Mouse (Mus musculus): ENCODE measurements at regions not wholly inside any gene's neighbourhood (a gene's known extent, or its start where the extent isn't known, plus 50 kb on each side); places are given as distances from the start of the nearest gene placed in this dataset.

DNA sequence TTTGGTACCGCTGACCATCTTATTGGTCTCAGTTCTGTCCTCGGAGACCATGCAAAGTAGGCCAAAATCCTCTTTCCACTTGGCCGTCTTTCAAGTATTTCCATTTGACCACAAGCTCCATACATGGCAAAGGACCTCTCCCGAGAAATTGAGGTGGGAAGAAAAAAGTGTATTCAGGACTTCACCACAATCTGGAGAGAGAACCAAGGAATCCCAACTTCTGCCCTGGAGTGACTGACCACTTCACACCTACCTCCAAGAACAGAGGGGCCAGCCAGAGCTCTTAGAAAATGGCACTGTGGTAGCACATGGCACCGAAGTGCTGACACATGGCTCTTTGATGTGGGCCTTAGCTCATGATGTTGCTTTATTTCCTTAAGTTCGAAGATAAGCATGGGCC lies 105.9 kb upstream of the Bcl6 start:
- ATAC-seq (no peak), DNase-seq (ENCODE audit: low read depth, low spot score) (peak; percentile 19)
- ChIA-PET CTCF (interaction anchor here (1.2 to 2.0 kb wide), 2 partner anchors 13 to 16 kb away, joined by 3 to 6 read pairs; no protein-coding TSS in a partner anchor), POLR2A (no interaction called here)
- H3K27me3 ChIP-seq, result no peaks in the 10 kb centered on the region
- in situ Hi-C loops (cut with MboI; ENCODE audit: low pct_unique_long_range_greater_than_20kb), result no loop called here
- no peak for TF ChIP-seq CTCF (IDR thresholded peaks at IDR 0.05)

DNA sequence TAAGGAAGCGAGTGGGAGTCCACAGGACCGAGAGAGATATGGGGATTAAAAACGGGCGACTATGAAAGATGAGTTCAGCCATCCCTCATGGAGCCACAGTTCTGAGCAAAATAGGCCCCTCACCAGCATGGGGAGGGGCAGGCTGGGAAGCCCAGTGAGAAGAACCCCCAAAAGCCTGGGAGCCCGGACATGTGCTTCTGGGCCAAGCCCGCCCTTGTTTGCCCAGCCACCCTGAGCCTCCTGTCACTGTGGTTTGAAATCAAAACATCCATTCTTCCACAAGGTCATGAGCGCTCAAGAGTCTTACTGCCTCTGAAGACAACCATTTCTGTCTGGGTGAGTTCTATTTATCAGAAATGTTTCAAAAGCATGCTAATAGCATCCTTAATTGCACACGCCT lies 105.0 kb upstream of the Bcl6 start:
- ATAC-seq (peak; percentile 35), DNase-seq (ENCODE audit: low read depth, low spot score) (no peak)
- CTCF ChIA-PET, result interaction anchor here (1.2 kb wide), 1 partner anchor 16 kb away, joined by 3 read pairs; no protein-coding TSS in a partner anchor
- no peak for TF ChIP-seq CTCF (IDR thresholded peaks at IDR 0.05)
- in situ Hi-C loops (cut with MboI; ENCODE audit: low pct_unique_long_range_greater_than_20kb), result no loop called here
- POLR2A ChIA-PET, result no interaction called here
- no peaks in the 10 kb centered on the region for H3K27me3 ChIP-seq

DNA sequence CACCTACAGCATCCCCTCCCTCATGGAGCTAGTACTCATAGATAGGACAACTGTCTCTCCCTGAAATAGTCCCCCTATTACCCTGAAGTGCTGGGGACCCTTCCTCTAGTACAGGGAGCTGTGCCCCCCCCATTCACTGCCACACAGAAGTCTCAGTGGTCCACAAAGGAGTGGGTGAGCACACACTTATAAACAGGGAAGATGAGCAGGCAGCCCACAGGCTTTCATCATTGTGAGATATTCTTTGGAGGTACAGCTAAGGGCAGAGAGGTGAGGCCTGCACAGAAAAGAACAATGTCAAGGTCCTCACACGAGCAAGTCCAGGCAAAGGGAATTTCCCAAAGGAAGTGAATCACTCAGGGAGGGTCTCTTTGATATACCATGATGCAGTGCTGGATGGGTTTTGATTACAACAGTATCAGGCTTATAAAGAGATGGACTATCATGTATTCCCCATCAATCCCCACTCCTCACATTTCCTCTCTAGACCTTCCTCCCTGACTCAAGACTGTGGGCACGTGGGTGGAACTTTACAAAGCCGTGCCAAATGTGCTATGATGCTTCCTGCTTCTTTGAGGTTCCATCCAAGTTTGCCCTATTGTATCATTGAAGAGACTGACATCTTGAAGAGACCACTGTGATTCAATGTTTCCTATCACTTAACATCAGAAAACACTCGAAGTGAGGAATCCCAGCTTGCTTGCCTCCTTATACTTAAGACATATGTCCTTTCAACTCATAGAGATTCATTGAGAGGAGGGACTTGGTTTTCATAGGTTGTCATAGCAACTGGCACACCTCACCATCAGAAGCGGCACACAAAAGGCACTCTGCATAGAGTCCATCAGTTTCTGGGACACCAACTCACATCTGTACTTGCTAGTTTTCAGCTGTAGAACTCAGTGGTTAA lies 104.2 kb upstream of the Bcl6 start:
- POLR2A ChIA-PET, result no interaction called here

DNA sequence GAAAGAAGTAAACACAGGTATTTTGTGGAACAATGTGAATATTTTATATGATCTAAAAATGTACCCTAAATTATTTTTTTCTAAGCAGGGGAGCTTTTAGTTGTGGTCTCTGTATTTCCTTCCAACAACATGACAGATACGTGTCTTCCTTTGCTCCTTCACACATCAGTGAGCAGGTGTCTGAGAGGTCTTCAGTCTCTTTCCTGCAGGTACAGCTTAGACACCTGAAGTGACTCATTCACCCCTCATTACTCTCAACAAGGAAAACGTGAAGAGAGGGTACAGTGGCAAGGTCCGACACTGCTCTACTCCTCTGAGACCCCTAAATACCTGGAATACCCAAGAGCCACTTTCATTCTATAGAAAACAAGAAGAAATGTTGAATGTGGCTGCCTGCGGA lies 103.5 kb upstream of the Bcl6 start:
- CTCF ChIA-PET, result no interaction called here
- in situ Hi-C loops (cut with MboI; ENCODE audit: low pct_unique_long_range_greater_than_20kb), result no loop called here
- H3K27me3 ChIP-seq, result no peaks in the 10 kb centered on the region
- TF ChIP-seq CTCF (IDR thresholded peaks at IDR 0.05), result no peak
- ATAC-seq (no peak), DNase-seq (ENCODE audit: low read depth, low spot score) (no peak)
- POLR2A ChIA-PET, result no interaction called here

More for the DNA sequence above, 104.2 kb upstream of the Bcl6 start:
- no peaks in the 10 kb centered on the region for H3K27me3 ChIP-seq
- no peak for ATAC-seq
- in situ Hi-C loops (cut with MboI; ENCODE audit: low pct_unique_long_range_greater_than_20kb), result no loop called here
- DNase-seq (ENCODE audit: low read depth, low spot score), result no peak
- CTCF ChIA-PET, result no interaction called here
- no peak for TF ChIP-seq CTCF (IDR thresholded peaks at IDR 0.05)

DNA sequence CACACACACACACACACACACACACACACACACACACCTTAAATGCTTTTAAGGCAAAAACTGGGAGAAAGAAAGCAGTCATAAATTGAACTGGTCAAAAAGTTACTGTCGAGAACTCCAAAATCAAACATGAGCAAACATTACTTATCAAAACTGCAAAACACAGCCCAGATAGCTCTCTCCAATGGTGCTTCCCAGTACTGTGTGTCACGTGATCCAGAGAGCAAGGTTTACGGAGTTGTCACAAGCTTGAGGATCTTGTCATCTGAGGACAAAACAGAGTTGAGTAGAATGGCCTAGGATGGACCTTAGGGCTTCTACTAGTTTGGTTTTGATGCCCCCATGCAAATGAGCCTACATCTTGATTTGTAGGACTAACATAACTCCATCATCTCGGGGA lies 102.3 kb upstream of the Bcl6 start:
- ChIA-PET CTCF (interaction anchor here (1.8 kb wide), 1 partner anchor 9 kb away, joined by 4 read pairs; no protein-coding TSS in a partner anchor), POLR2A (no interaction called here)
- DNase-seq (ENCODE audit: low read depth, low spot score) (no peak), ATAC-seq (no peak)
- no peak for TF ChIP-seq CTCF (IDR thresholded peaks at IDR 0.05)
- H3K27me3 ChIP-seq, result no peaks in the 10 kb centered on the region
- in situ Hi-C loops (cut with MboI; ENCODE audit: low pct_unique_long_range_greater_than_20kb), result no loop called here

DNA sequence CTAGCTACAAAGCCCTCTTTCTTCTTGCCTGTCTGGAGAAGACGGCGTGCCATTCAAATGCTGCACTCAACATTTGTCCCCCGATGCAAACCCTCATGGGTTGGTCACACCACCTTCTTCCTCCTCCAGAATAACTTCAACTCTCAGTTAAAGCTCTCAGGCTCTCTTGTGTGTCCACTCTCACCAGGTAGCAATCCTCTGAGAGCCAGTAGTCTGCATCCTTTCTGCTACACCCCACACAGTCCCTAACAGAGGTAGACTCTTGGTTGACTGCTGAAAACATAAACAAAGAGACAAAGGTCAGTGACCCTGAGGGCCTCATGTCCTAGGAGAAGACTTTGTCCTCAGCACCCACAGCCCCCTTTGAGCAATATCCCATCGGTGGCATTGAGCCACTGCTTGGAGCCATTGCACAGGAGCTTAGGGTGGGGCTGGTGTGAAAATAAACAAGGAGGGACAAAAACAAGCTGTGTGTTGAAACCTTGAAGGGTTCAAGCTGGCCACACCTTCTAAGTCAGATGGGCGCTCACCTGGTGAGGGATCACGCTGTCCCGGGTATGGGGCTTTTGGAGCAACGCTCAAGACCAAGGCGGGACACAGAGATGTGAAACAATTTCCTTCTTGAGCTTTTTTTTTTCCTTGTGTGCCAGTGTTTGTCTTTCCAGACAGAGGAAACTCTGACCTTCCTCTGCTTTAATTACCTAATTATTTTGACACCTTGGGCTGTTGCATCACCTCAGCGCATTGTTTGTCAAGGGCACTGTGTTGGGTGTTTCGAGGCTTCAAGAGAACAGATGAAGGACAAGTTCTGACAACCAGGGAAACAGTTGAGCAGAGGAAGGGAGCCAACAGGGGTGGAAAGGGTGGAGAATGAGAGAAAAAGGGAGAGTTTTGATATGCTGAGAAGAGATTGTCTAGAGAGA lies 101.4 kb upstream of the Bcl6 start:
- ChIA-PET CTCF (interaction anchor here (1.1 to 1.8 kb wide), 4 partner anchors 9 to 87 kb away, joined by 3 to 4 read pairs (median 4); no protein-coding TSS in a partner anchor), POLR2A (no interaction called here)
- ATAC-seq (no peak), DNase-seq (ENCODE audit: low read depth, low spot score) (no peak)
- in situ Hi-C loops (cut with MboI; ENCODE audit: low pct_unique_long_range_greater_than_20kb), result no loop called here
- H3K27me3 ChIP-seq, result no peaks in the 10 kb centered on the region
- TF ChIP-seq CTCF (IDR thresholded peaks at IDR 0.05), result no peak

DNA sequence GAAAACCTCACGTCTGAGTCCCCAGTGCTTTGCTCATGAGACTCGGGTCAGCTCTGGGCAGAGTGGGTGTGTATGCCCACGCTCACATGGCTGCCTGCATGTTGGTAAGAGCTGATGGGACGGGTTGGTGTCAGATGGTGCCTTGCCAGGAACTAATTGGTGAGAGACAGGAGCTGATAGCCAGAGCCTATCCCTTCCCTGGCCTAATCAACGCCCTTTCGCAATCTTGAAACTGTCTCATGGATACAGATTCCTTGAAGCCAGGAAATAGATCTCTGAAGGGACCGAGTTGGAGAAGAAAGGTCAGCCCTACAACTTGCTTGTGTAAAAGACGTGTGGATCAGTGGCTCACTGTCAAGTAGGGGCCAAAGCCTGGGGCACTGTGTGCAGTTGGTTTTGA lies 95.3 kb upstream of the Bcl6 start:
- TF ChIP-seq CTCF (IDR thresholded peaks at IDR 0.05), result no peak
- ATAC-seq (no peak), DNase-seq (ENCODE audit: low read depth, low spot score) (no peak)
- ChIA-PET POLR2A (no interaction called here), CTCF (no interaction called here)
- in situ Hi-C loops (cut with MboI; ENCODE audit: low pct_unique_long_range_greater_than_20kb), result no loop called here
- H3K27me3 ChIP-seq, result no peaks in the 10 kb centered on the region

DNA sequence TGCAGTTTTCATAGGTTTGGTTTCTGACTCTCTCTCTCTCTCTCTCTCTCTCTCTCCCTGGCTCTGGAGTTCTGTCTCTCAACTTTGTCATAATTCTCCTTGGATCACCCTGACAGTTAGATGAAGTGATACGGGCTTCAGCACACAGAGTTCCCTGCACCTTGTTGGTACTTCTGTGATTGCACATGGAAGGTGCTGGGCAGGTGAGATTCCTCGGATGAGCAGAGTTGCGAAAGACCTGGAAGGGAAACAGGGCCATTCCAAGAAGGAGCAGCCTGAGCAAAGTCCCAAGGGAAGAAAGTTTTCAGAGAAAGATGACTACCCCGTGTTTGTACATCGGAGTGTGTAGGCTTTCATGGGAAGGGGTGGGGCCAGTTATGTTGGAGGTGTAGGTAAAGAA lies 91.8 kb upstream of the Bcl6 start:
- no peak for ATAC-seq
- DNase-seq (ENCODE audit: low read depth, low spot score), result no peak
- no peak for TF ChIP-seq CTCF (IDR thresholded peaks at IDR 0.05)
- ChIA-PET CTCF (no interaction called here), POLR2A (no interaction called here)
- H3K27me3 ChIP-seq, result no peaks in the 10 kb centered on the region
- in situ Hi-C loops (cut with MboI; ENCODE audit: low pct_unique_long_range_greater_than_20kb), result no loop called here

DNA sequence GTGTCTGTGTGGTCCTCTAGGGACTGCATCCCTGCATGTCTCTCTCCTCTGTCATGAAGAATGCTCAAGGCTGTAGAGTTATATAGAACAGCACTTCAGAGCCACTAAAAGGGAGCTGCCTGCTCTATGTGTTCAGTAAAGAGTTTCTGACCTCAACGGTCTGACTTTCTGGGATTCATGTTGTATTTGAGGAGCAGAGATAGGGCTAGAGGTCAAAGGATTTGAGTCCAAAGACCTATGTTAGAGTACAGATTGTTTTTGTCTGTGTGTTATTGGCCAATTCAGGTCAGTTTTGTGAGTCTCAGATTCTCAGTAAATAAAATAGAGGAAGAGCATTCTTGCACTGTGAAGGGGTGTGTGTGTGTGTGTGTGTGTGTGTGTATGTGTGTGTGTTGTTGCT lies 90.0 kb upstream of the Bcl6 start:
- H3K27me3 ChIP-seq, result no peaks in the 10 kb centered on the region
- ATAC-seq (no peak), DNase-seq (ENCODE audit: low read depth, low spot score) (no peak)
- ChIA-PET POLR2A (no interaction called here), CTCF (interaction anchor here (1.0 kb wide), 1 partner anchor 16 kb away, joined by 3 read pairs; no protein-coding TSS in a partner anchor)
- TF ChIP-seq CTCF (IDR thresholded peaks at IDR 0.05), result no peak
- in situ Hi-C loops (cut with MboI; ENCODE audit: low pct_unique_long_range_greater_than_20kb), result no loop called here

DNA sequence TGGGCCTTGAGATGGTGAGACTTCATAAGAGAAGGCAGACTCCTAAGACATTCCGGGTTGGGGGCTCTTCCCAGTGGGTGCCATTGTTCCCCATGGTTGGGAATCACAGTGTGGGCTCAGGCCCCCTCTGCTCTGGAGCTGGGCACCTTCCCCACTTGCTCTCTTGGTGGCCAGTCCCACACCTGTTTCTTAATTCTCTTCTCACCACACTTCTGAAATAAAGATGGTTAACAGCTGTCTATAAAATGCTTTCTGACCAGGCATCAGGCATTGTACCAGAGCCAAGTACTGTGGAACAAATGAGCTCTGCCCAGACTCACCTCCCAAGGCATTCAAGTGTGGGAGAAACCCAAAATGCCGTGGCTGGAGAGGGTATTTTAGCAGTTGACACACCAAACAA lies 88.8 kb upstream of the Bcl6 start:
- H3K27me3 ChIP-seq, result no peaks in the 10 kb centered on the region
- DNase-seq (ENCODE audit: low read depth, low spot score) (no peak), ATAC-seq (no peak)
- ChIA-PET CTCF (interaction anchor here (1.0 kb wide), 1 partner anchor 17 kb away, joined by 3 read pairs; no protein-coding TSS in a partner anchor), POLR2A (no interaction called here)
- in situ Hi-C loops (cut with MboI; ENCODE audit: low pct_unique_long_range_greater_than_20kb), result no loop called here
- no peak for TF ChIP-seq CTCF (IDR thresholded peaks at IDR 0.05)

DNA sequence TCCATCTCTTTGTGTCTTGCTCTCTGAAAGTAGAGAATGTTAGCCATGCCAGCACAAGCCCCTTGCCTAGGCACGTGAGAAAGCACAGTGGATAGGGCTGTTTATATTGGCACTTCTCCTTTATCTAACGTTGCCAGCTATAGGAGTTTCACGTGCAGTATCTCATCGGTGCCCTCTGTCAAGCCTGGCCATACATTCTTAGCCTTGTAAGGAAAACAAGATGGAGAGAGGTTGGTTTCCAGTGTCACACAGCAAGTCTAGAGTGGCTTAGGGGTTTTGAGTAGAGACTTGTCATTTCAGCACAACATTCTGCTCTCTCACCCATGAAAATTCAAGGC lies 88.1 kb upstream of the Bcl6 start:
- no peaks in the 10 kb centered on the region for H3K27me3 ChIP-seq
- ChIA-PET POLR2A (no interaction called here), CTCF (no interaction called here)
- in situ Hi-C loops (cut with MboI; ENCODE audit: low pct_unique_long_range_greater_than_20kb), result no loop called here
- no peak for ATAC-seq
- no peak for TF ChIP-seq CTCF (IDR thresholded peaks at IDR 0.05)
- no peak for DNase-seq (ENCODE audit: low read depth, low spot score)

Data from Patski (cell line).